Mouse (Mus musculus) heart, postnatal 10 days (tissue): ENCODE measurements around the gene Tec. TPM values are rescaled to one million over a fixed set of nuclear protein-coding genes. Genes with fewer than 3 reads are reported as not detected.
"Not testable (repeated sequence)": the region's sequence is repeated elsewhere in the genome, so short reads cannot be mapped to it uniquely, and the experiment has no call there.

Experiments
- DNase-seq, 2 experiments: peaks; one replicate each; pipeline ENCODE4 v3.0.0; 2021
- intact Hi-C: fragments of 180-260 bp; cut with DNase I; formaldehyde crosslinking; loops from one replicate; pipeline ENCODE4 v1.15.1; 2025
- total RNA-seq, 2 experiments: library from RNA; stranded (reverse); gene quantifications; 2 replicates each; pipeline ENCODE4 v1.2.3; 2021

The Tec gene
- total RNA-seq, 2 experiments from 2014 or later, result 8.0 to 10.8 TPM

DNA sequence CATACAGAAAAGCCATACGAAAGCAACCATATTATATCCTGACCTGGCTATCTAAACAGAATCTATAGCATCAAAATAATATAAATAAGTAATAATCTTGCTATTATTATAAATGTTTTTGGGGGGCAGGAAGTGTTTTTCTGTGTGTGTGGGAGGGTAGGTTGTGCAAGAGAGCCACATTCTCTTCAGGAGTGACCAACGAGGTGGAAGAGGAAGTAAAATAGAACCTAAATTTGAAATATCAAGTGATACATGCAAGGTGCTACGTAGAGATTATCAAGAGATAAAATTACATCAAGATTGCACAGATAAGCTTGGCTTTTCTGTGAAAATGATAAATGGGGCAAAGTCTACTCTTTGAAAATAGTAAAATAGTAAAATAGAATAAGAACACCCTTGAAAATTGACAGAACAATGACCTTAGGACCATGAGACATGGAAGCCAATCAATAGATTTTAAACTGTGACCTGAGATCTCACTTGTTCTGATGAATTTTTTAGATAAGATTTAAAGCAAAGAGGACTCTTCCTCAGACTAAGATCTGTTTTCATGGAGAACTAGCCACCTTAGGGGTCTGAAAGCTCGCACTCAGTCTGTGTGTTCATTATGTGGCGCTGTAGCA is 37.2 kb downstream of the Tec start:
- no peak for DNase-seq
- intact Hi-C loops, result no loop called here

DNA sequence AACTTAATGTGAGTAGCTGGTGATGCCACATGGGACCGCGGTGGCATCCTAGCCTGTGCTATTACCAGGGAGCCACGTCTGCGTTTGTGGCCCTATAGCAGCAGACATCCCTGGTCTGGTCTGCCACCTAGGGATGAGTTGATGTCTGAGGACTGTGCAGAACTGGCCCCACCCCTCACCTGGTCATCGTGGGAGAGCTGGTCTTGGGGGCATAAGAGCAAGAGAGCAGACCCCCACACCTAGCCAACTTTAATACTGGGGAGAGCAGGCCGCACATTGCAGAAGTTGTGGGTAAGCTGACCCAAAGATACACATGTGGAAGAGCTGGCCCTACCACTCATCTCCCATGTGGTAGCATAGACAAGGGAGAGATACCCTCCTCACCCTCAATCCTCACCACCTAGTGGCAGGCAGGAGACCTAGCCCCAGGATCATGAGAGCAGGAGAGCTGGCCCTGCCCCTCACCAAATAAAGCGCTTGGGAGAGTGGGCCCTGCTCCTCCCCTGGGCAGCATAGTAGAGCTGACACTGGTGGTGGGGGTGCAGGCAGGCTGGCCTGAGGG is 38.7 kb downstream of the Tec start:
- DNase-seq, result no peak
- intact Hi-C loops, result no loop called here

DNA sequence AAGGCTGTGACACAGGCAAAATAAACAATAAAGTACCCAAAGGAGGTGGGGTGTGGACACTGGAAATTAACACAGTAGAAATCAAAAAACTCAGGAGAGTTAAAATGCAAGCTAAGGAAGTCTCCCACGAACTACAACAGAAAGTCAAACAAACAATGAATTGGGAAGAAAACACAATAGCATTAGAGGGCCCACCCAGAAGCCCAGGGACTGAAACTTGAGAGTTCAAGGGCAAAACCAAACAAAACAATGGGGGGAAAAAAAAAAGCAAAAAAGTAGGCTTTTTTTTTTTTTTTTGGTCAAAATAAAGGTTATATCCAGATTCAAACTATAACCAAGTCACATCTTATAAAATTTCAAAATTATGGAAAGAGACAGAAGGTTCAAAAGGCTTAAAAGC is 39.9 kb downstream of the Tec start:
- no peak for DNase-seq
- intact Hi-C loops, result no loop called here

DNA sequence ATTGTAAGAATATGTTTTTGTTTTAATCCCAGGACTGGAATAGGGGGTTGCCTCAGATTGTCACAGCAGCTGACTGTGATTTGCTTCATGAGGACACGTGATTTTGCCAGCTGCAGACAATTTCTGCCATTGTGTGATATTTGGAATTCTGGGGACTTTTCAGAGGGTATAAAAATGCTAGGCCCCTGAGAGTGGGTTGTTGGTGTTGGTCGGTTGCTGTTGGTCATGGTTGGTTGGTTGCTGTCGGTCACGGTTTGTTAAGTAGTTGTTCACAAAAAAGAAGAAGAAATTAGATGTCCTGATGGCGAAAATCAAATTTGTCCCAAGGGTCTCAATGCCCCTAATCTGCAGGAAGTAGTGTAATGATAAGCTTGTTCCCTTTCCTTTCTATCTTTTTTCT is 40.8 kb downstream of the Tec start:
- DNase-seq, result no peak
- intact Hi-C loops, result no loop called here

DNA sequence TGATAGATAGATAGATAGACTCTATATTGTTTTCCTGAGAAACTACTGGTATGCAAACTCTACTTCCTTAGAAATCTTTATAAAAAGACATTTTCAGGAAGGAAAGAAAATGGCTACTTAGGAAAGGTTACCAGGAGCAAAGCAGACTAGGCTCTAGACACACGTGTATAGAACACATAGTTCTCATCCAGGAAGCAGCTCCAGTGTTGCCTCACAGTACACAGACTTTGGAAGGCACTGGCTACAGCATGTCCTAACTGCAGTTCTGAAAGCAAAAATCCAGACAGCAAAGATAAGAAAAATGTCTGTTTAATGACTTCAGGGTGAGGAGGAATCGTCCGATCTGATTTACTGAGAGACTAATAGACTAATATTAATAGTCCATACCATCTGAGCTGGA is 41.8 kb downstream of the Tec start:
- intact Hi-C loops, result no loop called here
- no peak for DNase-seq

DNA sequence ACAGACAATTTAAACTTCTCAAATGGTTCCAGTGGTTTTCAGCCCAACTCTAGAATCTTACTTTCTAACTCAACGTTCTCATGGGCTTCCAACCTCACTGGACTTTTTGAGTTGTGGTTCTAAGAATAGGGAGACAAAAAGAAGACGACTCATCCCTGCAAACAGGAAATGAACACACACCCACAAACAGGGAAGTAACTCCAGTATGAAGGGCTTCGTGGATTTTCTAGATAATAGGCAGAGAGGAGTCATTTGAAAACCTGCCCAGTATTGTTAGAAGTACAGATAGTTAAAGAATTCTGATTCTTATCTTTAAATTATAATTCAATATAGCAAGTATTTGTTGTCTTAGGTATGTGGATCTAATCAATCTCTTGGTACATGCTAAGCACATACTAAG is 47.6 kb downstream of the Tec start:
- no peak for DNase-seq
- intact Hi-C loops, result no loop called here

DNA sequence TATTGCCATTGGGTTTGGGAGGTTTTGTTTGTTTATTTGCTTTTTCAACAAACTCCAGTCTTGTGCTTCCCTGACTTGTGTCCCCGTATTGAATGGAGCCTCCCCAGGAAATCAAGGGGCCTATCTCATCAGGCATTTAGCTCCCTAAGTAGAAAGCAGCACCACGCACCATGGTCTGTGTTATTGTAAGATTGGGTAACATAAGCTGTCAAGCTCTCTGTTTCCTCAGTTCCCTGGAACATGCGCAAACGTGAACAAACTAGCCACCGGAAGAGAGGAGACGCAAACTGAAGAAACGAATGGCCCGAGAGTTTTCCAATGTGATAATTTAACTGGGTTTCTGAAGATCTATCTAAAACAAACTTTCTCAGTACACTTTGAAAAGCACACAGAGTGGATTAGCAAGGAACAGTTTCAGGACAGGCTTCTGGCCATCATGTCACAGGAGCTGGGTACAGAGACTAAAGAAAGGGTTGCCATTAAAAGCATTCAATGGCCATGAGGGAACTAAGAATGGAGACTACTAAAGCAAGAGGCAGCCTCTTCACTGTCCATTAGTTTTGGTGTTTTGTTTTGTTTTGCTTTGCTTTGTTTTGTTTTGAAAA is 48.1 kb downstream of the Tec start:
- intact Hi-C loops, result no loop called here

DNA sequence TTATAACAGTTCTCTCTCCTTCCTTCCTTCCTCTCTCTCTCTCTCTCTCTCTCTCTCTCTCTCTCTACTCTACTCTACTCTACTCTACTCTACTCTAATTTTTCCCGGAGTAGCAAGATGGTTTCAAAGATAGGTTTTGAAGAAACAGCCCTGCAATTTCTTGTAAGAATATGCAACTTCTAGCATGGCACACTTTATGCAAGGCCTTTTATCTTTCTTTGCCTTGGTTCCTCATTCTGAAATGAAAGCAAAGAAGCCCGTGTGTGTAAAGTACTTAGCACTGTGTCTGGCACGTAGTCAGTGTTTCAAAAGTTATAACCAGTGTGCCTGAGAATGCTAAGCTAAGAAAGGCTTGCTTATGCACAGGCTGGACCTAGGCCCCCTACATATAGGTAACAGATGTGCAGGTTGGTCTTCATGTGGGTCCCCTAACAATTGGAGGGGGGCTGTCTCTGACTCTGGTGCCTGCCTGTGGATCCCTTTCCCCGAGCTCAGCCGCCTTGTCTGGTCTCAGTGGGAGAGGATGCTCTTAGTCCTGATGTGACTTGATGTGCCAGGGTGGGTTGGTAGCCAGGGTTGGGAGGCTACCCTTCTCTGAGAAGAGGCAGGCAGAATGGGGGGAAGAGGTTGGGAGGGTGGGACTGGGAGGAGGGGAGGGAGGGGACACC is 49.6 kb downstream of the Tec start:
- DNase-seq, result no peak
- intact Hi-C loops, result no loop called here

More for the DNA sequence above, 48.1 kb downstream of the Tec start:
- no peak for DNase-seq

DNA sequence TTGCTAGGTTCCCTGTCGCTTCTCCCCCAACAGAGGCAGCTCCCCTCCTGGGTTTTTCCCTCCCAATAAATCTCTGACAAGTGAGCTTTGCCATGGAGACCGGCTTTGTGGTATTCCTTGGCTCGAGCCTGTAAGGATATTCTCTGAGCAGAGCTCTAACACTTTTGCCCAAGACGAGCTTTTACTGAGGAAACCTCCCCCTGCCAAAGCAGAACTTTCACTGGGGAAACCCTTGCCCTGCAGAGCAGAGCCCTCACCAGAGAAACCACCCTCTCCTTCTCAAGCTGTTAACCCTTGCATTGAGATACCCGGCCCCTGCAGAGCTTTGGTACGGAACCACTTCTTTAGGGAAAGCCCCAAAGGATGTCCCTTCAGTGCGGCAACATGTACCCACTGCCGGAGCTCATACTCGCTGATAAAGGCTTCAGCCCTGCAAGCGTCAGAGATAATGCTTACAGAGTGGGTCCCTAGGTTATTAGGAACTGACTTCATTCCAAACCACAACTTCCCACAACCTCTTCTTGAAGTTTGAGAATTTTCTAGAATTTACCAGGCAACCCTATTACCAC is 50.7 kb downstream of the Tec start:
- intact Hi-C loops, result no loop called here
- DNase-seq, result no peak

DNA sequence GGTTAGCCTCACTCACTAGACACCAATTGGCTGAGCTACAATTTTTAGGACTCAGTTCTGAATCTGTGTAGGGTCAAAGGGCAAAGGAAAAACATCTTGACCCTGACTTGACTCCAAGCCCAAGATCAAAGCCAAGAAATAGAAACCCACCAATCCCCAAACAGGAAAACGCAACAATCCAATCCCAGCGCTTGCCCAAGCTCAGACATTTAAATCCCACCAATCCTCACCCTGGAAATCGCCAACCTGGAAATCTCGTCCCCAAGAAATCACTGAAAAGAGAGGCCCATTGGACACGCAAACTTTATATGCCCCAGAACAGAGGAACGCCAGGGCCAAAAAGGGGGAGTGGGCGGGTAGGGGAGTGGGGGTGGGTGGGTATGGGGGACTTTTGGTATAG is 51.3 kb downstream of the Tec start:
- intact Hi-C loops, DNase-seq: not testable (repeated sequence)

DNA sequence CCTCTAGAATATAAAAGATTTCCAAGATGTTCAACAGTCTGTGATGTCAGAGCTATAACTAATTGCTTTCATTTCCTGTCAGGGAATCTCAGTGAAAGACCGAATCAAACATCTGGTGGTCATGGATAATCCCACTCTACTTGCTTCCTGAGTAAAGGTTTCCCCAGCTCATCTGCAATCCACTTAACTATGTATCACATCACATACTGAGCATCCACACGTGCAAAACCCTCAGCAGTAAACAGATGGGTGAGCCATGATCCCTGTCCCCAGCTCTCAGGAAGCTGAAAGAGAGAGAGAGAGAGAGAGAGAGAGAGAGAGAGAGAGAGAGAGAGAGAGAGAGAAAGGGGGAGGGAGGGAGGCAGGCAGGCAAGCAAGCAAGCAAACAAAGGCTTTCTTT is 51.8 kb downstream of the Tec start:
- no peak for DNase-seq
- intact Hi-C loops, result no loop called here

DNA sequence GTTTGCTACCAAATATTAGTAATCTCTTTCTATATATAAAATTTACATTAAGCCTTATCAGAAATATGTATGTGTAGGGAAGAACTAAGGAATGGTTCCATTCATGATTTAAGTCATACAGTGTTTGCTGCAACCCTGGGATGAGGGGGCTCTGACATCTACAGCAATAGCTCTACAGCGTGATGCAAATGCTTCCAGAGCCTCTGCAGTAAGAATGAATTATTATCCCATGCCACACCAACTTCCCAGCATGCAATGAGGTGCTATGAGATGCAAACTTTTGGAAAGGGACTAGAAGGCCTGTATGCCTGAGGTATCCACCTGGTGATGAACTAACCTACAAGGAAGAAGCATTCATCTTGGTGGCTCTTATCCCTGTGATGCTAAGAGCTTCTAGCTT is 52.2 kb downstream of the Tec start:
- intact Hi-C loops, result no loop called here
- no peak for DNase-seq

DNA sequence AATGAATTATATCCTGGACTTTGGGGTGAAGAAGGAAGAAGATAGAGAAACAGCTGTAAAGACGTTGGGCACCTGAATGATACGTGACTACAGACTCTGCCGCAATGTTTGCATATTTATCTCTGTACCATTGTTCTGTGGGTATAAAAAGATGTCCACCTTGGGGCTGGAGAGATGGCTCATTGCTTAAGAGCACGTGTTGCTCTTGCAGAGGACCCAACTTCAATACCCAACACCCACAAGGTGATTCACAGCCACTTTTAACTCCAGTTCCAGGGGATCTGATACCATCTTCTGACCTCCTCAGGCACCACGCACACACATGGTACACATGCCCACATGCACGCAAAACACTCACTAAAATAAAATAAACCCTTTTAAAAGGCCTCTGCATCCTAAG is 52.9 kb downstream of the Tec start:
- intact Hi-C loops, result no loop called here
- no peak for DNase-seq

DNA sequence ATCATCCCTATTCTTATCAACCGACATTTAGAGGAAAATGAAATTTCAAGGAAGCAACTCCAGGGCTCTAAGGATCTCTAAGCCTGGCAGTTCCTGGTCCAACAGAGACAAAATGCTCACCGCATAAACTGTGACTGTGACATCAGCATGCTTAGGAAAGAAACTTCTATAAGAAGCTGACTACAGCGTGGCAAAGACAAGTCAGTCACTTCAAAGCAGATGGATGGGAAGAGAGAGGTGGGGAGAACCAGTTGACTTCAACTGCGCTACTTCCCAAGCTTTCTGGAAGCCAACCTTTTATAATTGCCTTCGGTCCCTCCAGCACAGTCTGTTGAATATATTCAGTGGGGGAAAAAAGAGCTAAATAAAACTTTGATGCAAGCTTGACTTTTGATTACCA is 54.2 kb downstream of the Tec start:
- intact Hi-C loops, result no loop called here
- DNase-seq, result no peak

DNA sequence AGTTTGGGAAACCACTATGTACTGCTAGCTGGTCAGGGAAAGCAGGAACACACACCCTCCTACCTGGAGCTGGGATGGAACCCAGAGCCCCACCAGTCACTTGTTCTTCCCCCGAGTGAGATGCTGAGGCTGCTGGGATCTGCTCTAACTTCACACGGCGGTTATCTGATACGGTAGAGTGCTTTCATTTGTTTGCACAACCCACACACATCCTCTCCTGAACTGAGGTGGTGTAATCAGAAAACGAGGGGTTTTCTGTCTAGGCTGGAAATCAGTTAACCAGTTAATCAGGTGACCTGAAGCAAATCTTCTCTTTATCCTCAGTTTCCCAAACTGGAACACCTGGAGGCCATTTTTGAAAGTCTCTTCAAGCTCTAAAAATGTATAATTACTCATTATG is 55.4 kb downstream of the Tec start:
- intact Hi-C loops, result no loop called here

DNA sequence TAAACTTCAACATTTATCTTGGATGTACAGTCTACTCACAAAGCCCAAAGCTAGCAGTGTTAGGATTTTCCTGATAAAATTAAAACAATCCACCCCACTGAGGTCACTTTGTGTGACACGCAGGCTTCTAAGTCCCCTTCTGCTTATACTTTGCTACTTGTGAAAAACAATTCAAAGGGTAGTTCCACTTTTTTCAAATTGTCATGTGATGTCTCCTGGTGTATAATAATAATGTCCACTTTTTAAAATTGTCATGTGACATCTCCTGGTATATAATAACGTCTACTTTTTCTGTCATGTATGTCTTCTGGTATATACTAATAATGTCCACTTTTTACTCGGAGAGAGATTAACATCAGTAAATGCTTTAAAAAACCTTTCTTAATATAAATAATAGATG is 56.0 kb downstream of the Tec start:
- DNase-seq, result no peak
- intact Hi-C loops, result no loop called here

More for the DNA sequence above, 55.4 kb downstream of the Tec start:
- DNase-seq, result no peak

DNA sequence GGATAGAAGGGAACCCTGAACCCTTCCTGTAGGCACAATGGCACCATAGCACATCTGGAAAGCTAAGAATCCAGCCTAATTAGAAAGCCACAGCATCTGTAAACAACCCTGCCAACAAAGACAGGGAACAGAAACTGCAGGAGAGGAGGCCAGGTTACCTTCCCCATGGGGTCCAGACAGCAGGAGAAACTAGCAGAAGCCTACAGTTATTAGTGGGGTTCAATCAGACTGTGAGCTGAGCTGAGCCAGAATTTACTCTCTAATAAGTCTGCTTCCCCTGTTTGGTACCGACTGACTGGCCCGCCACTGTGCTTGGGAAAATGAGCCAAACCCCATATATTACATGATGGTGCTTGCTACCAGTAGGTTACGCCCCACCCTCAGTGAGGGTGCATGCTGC is 56.9 kb downstream of the Tec start:
- intact Hi-C loops, result no loop called here
- no peak for DNase-seq

DNA sequence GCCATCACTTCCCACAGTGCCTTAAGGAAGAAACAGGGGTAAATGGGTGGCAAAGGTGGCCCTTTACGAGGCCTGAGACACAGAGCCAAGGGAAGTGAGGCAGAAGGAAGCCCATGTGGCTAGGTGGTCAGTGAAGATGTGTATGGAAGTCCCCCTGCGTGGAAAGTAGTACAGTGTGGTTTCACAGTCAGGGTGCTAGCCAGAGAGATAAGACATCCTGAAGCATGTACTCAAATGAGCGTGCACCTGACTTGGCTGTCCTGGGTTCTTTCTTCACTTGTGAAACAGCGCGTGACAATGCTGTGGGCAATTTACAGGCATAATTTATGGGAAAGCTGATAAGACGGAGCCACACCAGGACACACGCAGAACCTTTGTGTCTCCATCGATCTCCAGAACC is 57.3 kb downstream of the Tec start:
- DNase-seq, result no peak
- intact Hi-C loops, result no loop called here

DNA sequence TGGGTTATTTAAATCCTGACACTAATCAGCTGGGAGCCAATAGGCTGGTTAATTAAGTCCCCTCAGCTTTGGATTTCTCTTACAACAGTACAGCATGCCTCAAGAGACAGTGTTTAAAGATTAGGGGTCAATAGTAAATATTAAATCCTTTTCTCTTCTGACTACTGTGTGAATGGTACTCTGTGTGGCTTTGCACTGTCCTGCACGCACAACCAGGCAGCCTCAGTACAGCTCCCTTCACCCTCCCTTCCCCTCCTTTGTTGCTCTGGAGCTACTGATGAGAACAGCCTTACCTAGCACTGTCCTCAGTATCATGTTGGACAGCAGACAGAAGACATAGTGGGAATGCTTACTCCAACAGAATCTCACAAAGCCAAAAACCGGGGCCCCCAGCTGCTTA is 58.8 kb downstream of the Tec start:
- intact Hi-C loops, result no loop called here
- DNase-seq, result no peak

DNA sequence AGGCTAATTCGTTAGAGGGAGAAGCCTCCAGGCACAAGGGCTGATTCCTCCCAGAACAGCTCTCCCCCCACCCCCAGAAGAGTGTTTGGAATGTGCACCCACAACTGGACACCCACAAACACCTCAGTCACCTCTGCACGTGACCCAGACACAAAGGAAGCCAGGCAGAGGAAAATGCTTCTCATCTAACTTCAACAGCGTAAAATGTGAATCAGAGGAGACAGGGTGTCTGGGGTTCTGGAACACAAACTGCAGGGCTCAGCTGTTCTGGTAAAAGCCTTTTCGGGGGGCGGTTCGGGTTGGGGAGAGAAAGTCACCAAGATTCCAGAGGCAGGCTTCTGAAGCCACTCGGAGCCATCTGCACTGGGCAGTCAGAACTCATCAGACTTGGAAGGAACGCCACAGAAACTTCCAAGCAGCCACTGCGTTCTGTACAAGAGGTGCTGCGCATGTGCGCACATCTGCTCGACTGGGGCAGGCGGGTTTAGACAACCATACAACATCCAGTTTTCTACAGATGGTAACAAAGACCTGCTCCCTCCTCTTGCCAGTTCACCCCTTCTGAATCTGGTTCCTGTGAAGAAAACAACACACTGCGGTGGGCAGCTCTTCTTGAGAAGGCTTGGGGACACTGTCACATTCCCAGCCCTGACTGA is 59.7 kb downstream of the Tec start:
- DNase-seq, result peak; percentile 28 to 31
- intact Hi-C loops, result no loop called here

DNA sequence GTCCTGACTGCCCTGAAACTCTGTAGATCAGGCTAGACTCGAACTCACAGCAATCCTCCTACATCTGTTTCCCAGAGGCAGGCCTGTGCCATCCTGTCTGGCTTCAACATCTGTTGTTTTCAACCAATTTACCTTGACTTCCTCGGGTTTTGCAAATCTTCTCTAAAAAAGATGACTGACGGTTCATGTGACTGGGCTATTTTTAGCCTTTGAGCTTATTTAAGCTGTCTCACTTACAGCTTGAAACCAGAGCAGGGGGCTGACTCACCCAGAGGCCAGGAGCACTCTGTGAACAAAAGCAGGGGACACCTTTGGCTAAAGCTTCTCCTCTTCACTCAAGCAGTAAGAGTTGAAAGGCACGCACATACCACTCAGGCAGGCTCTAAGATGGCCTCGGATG is 65.4 kb downstream of the Tec start:
- DNase-seq, result peak; percentile 32 to 34
- intact Hi-C loops, result no loop called here
